Mouse (Mus musculus): ENCODE measurements around the gene Ndufs8. TPM values are rescaled to one million over a fixed set of nuclear protein-coding genes. Genes with fewer than 3 reads are reported as not detected.

The Ndufs8 gene
- total and polyA plus RNA-seq, 2 experiments from 2014 or later, result 212 to 366 TPM

DNA sequence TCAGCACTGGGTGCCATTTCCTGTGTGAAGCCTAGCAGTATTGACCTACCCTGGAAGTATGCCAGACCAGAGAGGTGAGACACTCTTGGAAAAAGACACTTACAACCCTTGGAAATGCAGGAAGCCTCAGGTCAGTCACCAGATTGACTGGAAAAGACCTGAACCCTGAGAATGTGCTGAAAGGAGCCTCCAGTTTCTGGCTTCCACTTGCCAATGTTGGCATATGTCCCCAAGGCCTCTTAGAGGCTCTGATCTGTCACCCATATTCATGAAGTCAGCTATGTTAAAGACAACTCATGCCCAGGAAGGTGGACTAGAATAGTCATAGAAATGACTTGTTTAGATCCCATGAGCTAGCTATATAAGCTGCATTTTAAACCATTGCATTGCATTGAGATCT, 41.1 kb downstream of the Ndufs8 start:
- DNase-seq (ENCODE audit: low spot score), result no peak
- ATAC-seq, result no peak

DNA sequence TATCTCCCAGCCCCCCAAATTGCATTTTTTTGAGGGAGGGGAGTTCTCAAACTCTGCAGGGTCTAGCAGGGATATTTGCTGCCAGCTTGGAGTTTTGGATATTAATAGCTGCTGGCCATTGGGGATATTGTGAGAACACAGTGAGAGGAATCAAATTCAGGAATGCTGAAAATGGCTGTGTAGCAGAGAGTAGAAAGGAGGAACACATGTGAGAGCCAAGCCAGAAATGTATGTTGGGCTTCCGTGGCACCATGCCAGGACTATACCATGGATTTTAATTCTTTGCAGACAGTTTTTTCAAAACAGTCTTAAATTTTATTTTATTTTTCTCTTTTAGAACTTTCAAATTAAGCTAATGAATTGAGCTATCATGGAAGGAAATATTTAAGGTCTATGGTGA, 44.3 kb downstream of the Ndufs8 start:
- no peaks in the 10 kb centered on the region for H3K27me3 ChIP-seq (ENCODE audit: insufficient read depth, low read length)
- no peaks in the 10 kb centered on the region for H3K4me1 ChIP-seq (ENCODE audit: insufficient read depth, low read length)
- DNase-seq (ENCODE audit: low spot score) (no peak), ATAC-seq (no peak)
- H3K36me3 ChIP-seq (ENCODE audit: insufficient read depth, low read length), result no peaks in the 10 kb centered on the region
- no peak overlapping the region for H3K9ac ChIP-seq (replicated peaks; ENCODE audit: low read length)
- TF ChIP-seq CTCF (IDR thresholded peaks at IDR 0.05; ENCODE audit: low read depth), result no peak
- no peak overlapping the region for H3K4me3 ChIP-seq (ENCODE audit: low read length)
- no peak overlapping the region for H3K4me2 ChIP-seq (ENCODE audit: low read depth, low read length)
- WGBS, result 91% methylated on average over 1 of the region's 1 CpGs
- H3K9me3 ChIP-seq (ENCODE audit: low read length), result no peaks in the 10 kb centered on the region
- no peak overlapping the region for H3K27ac ChIP-seq

More for the DNA sequence above, 41.1 kb downstream of the Ndufs8 start:
- no peak overlapping the region for H3K4me3 ChIP-seq (ENCODE audit: low read length)
- no peak for TF ChIP-seq CTCF (IDR thresholded peaks at IDR 0.05; ENCODE audit: low read depth)
- H3K36me3 ChIP-seq (ENCODE audit: insufficient read depth, low read length), result no peaks in the 10 kb centered on the region
- no peaks in the 10 kb centered on the region for H3K4me1 ChIP-seq (ENCODE audit: insufficient read depth, low read length)
- H3K9ac ChIP-seq (replicated peaks; ENCODE audit: low read length), result no peak overlapping the region
- no peaks in the 10 kb centered on the region for H3K9me3 ChIP-seq (ENCODE audit: low read length)
- H3K27me3 ChIP-seq (ENCODE audit: insufficient read depth, low read length), result no peaks in the 10 kb centered on the region
- no peak overlapping the region for H3K4me2 ChIP-seq (ENCODE audit: low read depth, low read length)
- no peak overlapping the region for H3K27ac ChIP-seq

DNA sequence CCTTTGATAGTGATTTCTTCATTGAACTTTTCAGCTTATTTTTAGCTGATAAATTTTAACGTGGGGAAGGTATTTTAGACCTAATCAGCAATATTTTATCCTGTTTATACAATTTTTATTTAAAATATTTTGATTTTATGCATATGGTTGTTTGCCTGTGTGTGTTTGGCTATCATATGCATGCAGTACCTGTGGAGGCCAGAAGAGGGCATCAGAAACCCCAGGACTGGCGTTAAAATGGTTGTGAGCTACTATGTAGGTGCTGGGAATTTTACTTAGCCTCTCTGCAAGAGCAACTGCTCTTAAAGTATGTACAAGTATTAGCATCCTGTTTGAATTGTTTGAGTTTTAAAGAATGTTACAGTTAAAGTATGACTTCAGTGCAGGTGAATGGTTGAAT, 47.6 kb downstream of the Ndufs8 start:
- DNase-seq (ENCODE audit: low spot score) (no peak), ATAC-seq (no peak)
- no peaks in the 10 kb centered on the region for H3K36me3 ChIP-seq (ENCODE audit: insufficient read depth, low read length)
- no peaks in the 10 kb centered on the region for H3K27me3 ChIP-seq (ENCODE audit: insufficient read depth, low read length)
- TF ChIP-seq CTCF (IDR thresholded peaks at IDR 0.05; ENCODE audit: low read depth), result peak; percentile 54
- no peaks in the 10 kb centered on the region for H3K9me3 ChIP-seq (ENCODE audit: low read length)
- H3K4me1 ChIP-seq (ENCODE audit: insufficient read depth, low read length), result no peaks in the 10 kb centered on the region
- no peak overlapping the region for H3K27ac ChIP-seq
- WGBS, result 89% methylated on average over 2 of the region's 2 CpGs
- H3K4me3 ChIP-seq (ENCODE audit: low read length), result no peak overlapping the region
- H3K9ac ChIP-seq (replicated peaks; ENCODE audit: low read length), result no peak overlapping the region
- H3K4me2 ChIP-seq (ENCODE audit: low read depth, low read length), result no peak overlapping the region

DNA sequence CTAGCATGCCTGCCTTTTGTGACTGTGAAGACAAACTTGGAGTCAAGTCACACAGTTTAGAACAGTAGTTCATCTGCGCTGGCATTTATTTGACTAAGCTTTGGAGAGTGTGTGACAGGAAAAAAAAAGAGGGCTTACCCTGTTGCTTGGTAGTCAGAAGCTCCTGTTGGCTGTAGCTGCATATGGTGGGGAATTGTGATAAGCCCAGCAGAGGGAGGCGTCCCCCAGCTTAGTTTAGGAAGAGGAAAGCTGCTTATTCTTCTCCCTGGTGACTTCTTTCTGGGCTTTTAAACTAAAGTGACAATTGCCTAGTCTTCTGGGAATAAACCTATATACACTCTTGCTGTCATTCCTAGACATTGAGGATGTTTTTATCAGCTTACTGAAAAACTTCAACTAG, 49.9 kb downstream of the Ndufs8 start:
- no peaks in the 10 kb centered on the region for H3K36me3 ChIP-seq (ENCODE audit: insufficient read depth, low read length)
- no peaks in the 10 kb centered on the region for H3K4me1 ChIP-seq (ENCODE audit: insufficient read depth, low read length)
- 65% methylated on average over 2 of the region's 2 CpGs for WGBS
- no peak overlapping the region for H3K4me2 ChIP-seq (ENCODE audit: low read depth, low read length)
- no peaks in the 10 kb centered on the region for H3K27me3 ChIP-seq (ENCODE audit: insufficient read depth, low read length)
- H3K4me3 ChIP-seq (ENCODE audit: low read length), result no peak overlapping the region
- no peak for ATAC-seq
- H3K27ac ChIP-seq, result no peak overlapping the region
- DNase-seq (ENCODE audit: low spot score), result no peak
- no peaks in the 10 kb centered on the region for H3K9me3 ChIP-seq (ENCODE audit: low read length)
- H3K9ac ChIP-seq (replicated peaks; ENCODE audit: low read length), result no peak overlapping the region
- peak; percentile 17 for TF ChIP-seq CTCF (IDR thresholded peaks at IDR 0.05; ENCODE audit: low read depth)

Other genes starting within 250 kb of the Ndufs8 start
- 16.4 and 17.6 TPM in 2 replicates for gene Lrp5, start 226.2 kb downstream of the Ndufs8 start, total RNA-seq (2014; rRNA removed)
- 0.69 and 1.1 TPM in 2 replicates for gene Lrp5, start 226.2 kb downstream of the Ndufs8 start, polyA plus RNA-seq (2015; fragmentation: Nextera tagmentation; extraction: Ambion mirVana)
- 57.7 and 60.8 TPM in 2 replicates for gene 1810055G02Rik, start 204.5 kb downstream of the Ndufs8 start, total RNA-seq (2014; rRNA removed)
- 33.3 and 37.2 TPM in 2 replicates for gene 1810055G02Rik, start 204.5 kb downstream of the Ndufs8 start, polyA plus RNA-seq (2015; fragmentation: Nextera tagmentation; extraction: Ambion mirVana)
- 43.5 and 54.8 TPM in 2 replicates for gene Kmt5b, start 145.4 kb downstream of the Ndufs8 start, total RNA-seq (2014; rRNA removed)
- gene Kmt5b, start 145.4 kb downstream of the Ndufs8 start, polyA plus RNA-seq (2015; fragmentation: Nextera tagmentation; extraction: Ambion mirVana), result 32.8 and 35.0 TPM in 2 replicates
- gene Chka, start 61.0 kb downstream of the Ndufs8 start, total RNA-seq (2014; rRNA removed), result 57.3 and 68.9 TPM in 2 replicates
- gene Chka, start 61.0 kb downstream of the Ndufs8 start, polyA plus RNA-seq (2015; fragmentation: Nextera tagmentation; extraction: Ambion mirVana), result 53.9 and 57.3 TPM in 2 replicates
- 35.4 and 44.0 TPM in 2 replicates for gene Tcirg1, start 5.6 kb downstream of the Ndufs8 start, total RNA-seq (2014; rRNA removed)
- 16.8 and 17.3 TPM in 2 replicates for gene Tcirg1, start 5.6 kb downstream of the Ndufs8 start, polyA plus RNA-seq (2015; fragmentation: Nextera tagmentation; extraction: Ambion mirVana)
- 2.2 and 3.0 TPM in 2 replicates for gene Aldh3b1, start 17.0 kb upstream of the Ndufs8 start, total RNA-seq (2014; rRNA removed)
- gene Aldh3b1, start 17.0 kb upstream of the Ndufs8 start, polyA plus RNA-seq (2015; fragmentation: Nextera tagmentation; extraction: Ambion mirVana), result 3.5 and 4.3 TPM in 2 replicates
- 12.8 and 19.9 TPM in 2 replicates for gene Unc93b1, start 22.4 kb upstream of the Ndufs8 start, total RNA-seq (2014; rRNA removed)
- 15.3 and 16.3 TPM in 2 replicates for gene Unc93b1, start 22.4 kb upstream of the Ndufs8 start, polyA plus RNA-seq (2015; fragmentation: Nextera tagmentation; extraction: Ambion mirVana)
- not detected in 2 replicates for gene Aldh3b3, start 45.9 kb upstream of the Ndufs8 start, total RNA-seq (2014; rRNA removed)
- gene Aldh3b3, start 45.9 kb upstream of the Ndufs8 start, polyA plus RNA-seq (2015; fragmentation: Nextera tagmentation; extraction: Ambion mirVana), result not detected in 2 replicates
- 0.32 and 1.1 TPM in 2 replicates for gene Aldh3b2, start 59.6 kb upstream of the Ndufs8 start, total RNA-seq (2014; rRNA removed)
- 0.95 and 1.4 TPM in 2 replicates for gene Aldh3b2, start 59.6 kb upstream of the Ndufs8 start, polyA plus RNA-seq (2015; fragmentation: Nextera tagmentation; extraction: Ambion mirVana)
- gene Acy3, start 73.8 kb upstream of the Ndufs8 start, total RNA-seq (2014; rRNA removed), result 3.3 and 7.3 TPM in 2 replicates
- 2.8 and 3.5 TPM in 2 replicates for gene Acy3, start 73.8 kb upstream of the Ndufs8 start, polyA plus RNA-seq (2015; fragmentation: Nextera tagmentation; extraction: Ambion mirVana)
- gene Tbx10, start 80.0 kb upstream of the Ndufs8 start, total RNA-seq (2014; rRNA removed), result not detected in 2 replicates
- 0.36 and 0.39 TPM in 2 replicates for gene Tbx10, start 80.0 kb upstream of the Ndufs8 start, polyA plus RNA-seq (2015; fragmentation: Nextera tagmentation; extraction: Ambion mirVana)
- gene Nudt8, start 87.8 kb upstream of the Ndufs8 start, total RNA-seq (2014; rRNA removed), result 23.5 and 29.1 TPM in 2 replicates
- gene Nudt8, start 87.8 kb upstream of the Ndufs8 start, polyA plus RNA-seq (2015; fragmentation: Nextera tagmentation; extraction: Ambion mirVana), result 25.9 and 26.0 TPM in 2 replicates
- 2.5 and 3.5 TPM in 2 replicates for gene Gm49405, start 87.9 kb upstream of the Ndufs8 start, total RNA-seq (2014; rRNA removed)
- gene Gm49405, start 87.9 kb upstream of the Ndufs8 start, polyA plus RNA-seq (2015; fragmentation: Nextera tagmentation; extraction: Ambion mirVana), result 2.1 and 2.2 TPM in 2 replicates
- gene Doc2g, start 90.5 kb upstream of the Ndufs8 start, total RNA-seq (2014; rRNA removed), result 3.7 and 3.9 TPM in 2 replicates
- gene Doc2g, start 90.5 kb upstream of the Ndufs8 start, polyA plus RNA-seq (2015; fragmentation: Nextera tagmentation; extraction: Ambion mirVana), result 3.5 and 3.7 TPM in 2 replicates
- gene Ndufv1, start 100.0 kb upstream of the Ndufs8 start, total RNA-seq (2014; rRNA removed), result 160 and 203 TPM in 2 replicates
- 285 and 291 TPM in 2 replicates for gene Ndufv1, start 100.0 kb upstream of the Ndufs8 start, polyA plus RNA-seq (2015; fragmentation: Nextera tagmentation; extraction: Ambion mirVana)
- gene Gstp1, start 125.2 kb upstream of the Ndufs8 start, total RNA-seq (2014; rRNA removed), result 317 and 335 TPM in 2 replicates
- gene Gstp1, start 125.2 kb upstream of the Ndufs8 start, polyA plus RNA-seq (2015; fragmentation: Nextera tagmentation; extraction: Ambion mirVana), result 575 and 599 TPM in 2 replicates
- gene Gstp2, start 133.2 kb upstream of the Ndufs8 start, total RNA-seq (2014; rRNA removed), result 0.52 TPM in 1 of 2 replicates, not detected in the other
- 2.2 and 3.0 TPM in 2 replicates for gene Gstp2, start 133.2 kb upstream of the Ndufs8 start, polyA plus RNA-seq (2015; fragmentation: Nextera tagmentation; extraction: Ambion mirVana)
- gene Gstp3, start 146.8 kb upstream of the Ndufs8 start, total RNA-seq (2014; rRNA removed), result not detected in 2 replicates
- not detected in 2 replicates for gene Gstp3, start 146.8 kb upstream of the Ndufs8 start, polyA plus RNA-seq (2015; fragmentation: Nextera tagmentation; extraction: Ambion mirVana)
- gene Cabp2, start 168.8 kb upstream of the Ndufs8 start, total RNA-seq (2014; rRNA removed), result not detected in 2 replicates
- gene Cabp2, start 168.8 kb upstream of the Ndufs8 start, polyA plus RNA-seq (2015; fragmentation: Nextera tagmentation; extraction: Ambion mirVana), result not detected in 2 replicates
- 49.4 and 57.5 TPM in 2 replicates for gene Cdk2ap2, start 184.4 kb upstream of the Ndufs8 start, total RNA-seq (2014; rRNA removed)
- gene Cdk2ap2, start 184.4 kb upstream of the Ndufs8 start, polyA plus RNA-seq (2015; fragmentation: Nextera tagmentation; extraction: Ambion mirVana), result 63.9 and 64.6 TPM in 2 replicates
- 134 and 142 TPM in 2 replicates for gene Pitpnm1, start 187.2 kb upstream of the Ndufs8 start, total RNA-seq (2014; rRNA removed)
- 88.0 and 91.9 TPM in 2 replicates for gene Pitpnm1, start 187.2 kb upstream of the Ndufs8 start, polyA plus RNA-seq (2015; fragmentation: Nextera tagmentation; extraction: Ambion mirVana)
- 33.4 and 38.2 TPM in 2 replicates for gene Aip, start 213.1 kb upstream of the Ndufs8 start, total RNA-seq (2014; rRNA removed)
- gene Aip, start 213.1 kb upstream of the Ndufs8 start, polyA plus RNA-seq (2015; fragmentation: Nextera tagmentation; extraction: Ambion mirVana), result 89.4 and 94.3 TPM in 2 replicates
- 0.37 TPM in 1 of 2 replicates, not detected in the other for gene Gpr152, start 227.0 kb upstream of the Ndufs8 start, total RNA-seq (2014; rRNA removed)
- gene Gpr152, start 227.0 kb upstream of the Ndufs8 start, polyA plus RNA-seq (2015; fragmentation: Nextera tagmentation; extraction: Ambion mirVana), result 0.05 TPM in 1 of 2 replicates, not detected in the other
- gene Cabp4, start 231.3 kb upstream of the Ndufs8 start, total RNA-seq (2014; rRNA removed), result not detected in 2 replicates
- 0.29 and 0.51 TPM in 2 replicates for gene Cabp4, start 231.3 kb upstream of the Ndufs8 start, polyA plus RNA-seq (2015; fragmentation: Nextera tagmentation; extraction: Ambion mirVana)
- 71.5 and 137 TPM in 2 replicates for gene Coro1b, start 235.8 kb upstream of the Ndufs8 start, total RNA-seq (2014; rRNA removed)
- 90.7 and 114 TPM in 2 replicates for gene Coro1b, start 235.8 kb upstream of the Ndufs8 start, polyA plus RNA-seq (2015; fragmentation: Nextera tagmentation; extraction: Ambion mirVana)
- gene Ptprcap, start 240.8 kb upstream of the Ndufs8 start, total RNA-seq (2014; rRNA removed), result 1.0 TPM in 1 of 2 replicates, not detected in the other
- gene Ptprcap, start 240.8 kb upstream of the Ndufs8 start, polyA plus RNA-seq (2015; fragmentation: Nextera tagmentation; extraction: Ambion mirVana), result 0.40 and 0.44 TPM in 2 replicates